In the genomic region with DNA sequence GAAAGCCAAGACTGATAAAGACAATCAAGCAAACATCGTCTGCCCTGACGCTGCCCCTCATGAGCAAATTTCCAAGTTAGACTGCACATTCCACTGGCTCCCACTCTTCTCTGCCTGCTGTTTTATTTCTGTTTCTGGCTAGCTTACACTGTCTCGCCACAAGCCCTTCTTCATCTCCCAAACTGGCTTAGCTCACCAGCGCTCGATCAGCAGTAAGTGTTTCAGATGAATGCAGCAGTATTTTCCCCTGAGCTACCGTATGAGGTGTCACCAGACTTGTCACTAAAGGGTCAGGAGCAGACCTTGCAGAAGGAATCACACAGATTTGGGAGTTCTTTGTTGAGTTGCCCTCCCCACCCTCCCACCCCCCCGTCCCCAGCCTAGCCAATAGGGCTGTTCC, we compare ENCODE assay signal across 23 mouse cellular contexts.
"Had no signal": no experiment of that assay in that cellular context is flagged by ENCODE, and none has a peak within 500 bp of the region (broad histone marks: within the 10 kb centered on the region; RNA-seq: fewer than 3 reads in every experiment).

No protein-coding gene starts in this region.

- H3K4me3 ChIP-seq: layer of hippocampus, adult 2 months; limb, embryonic 10.5 days; limb, embryonic 13.5 days; liver, embryonic 12.5 days; liver, embryonic 15.5 days; midbrain, embryonic 12.5 days; midbrain, embryonic 15.5 days; neural tube, embryonic 12.5 days; neural tube, embryonic 15.5 days; stomach, embryonic 15.5 days had no signal

- ATAC-seq: intestine, embryonic 16.5 days; liver, embryonic 12.5 days; midbrain, embryonic 15.5 days had no signal

- H3K9ac ChIP-seq: limb, embryonic 13.5 days; liver, embryonic 12.5 days; liver, embryonic 15.5 days; midbrain, embryonic 12.5 days; midbrain, embryonic 15.5 days; neural tube, embryonic 12.5 days; neural tube, embryonic 15.5 days; stomach, embryonic 15.5 days had no signal

- H3K27me3 ChIP-seq: limb, embryonic 13.5 days; liver, embryonic 12.5 days; liver, embryonic 15.5 days; midbrain, embryonic 12.5 days; midbrain, embryonic 15.5 days; neural tube, embryonic 12.5 days; neural tube, embryonic 15.5 days; stomach, embryonic 15.5 days had no signal

- DNase-seq: kidney, adult 2 months; kidney, postnatal 25 days; layer of hippocampus, adult 9-11 months; liver; right cerebral cortex, adult 18-20 months; right cerebral cortex, postnatal 14 days; right cerebral cortex, postnatal 4 days; spleen, adult 18-20 months; thymus, adult 18-20 months; thymus, postnatal 36 days had no signal

- H3K4me2 ChIP-seq: limb, embryonic 13.5 days; liver, embryonic 12.5 days; liver, embryonic 15.5 days; midbrain, embryonic 12.5 days; midbrain, embryonic 15.5 days; neural tube, embryonic 12.5 days; neural tube, embryonic 15.5 days; stomach, embryonic 15.5 days had no signal

- H3K27ac ChIP-seq: kidney, postnatal 0 days; layer of hippocampus, adult 2 months; limb, embryonic 10.5 days; limb, embryonic 13.5 days; liver, embryonic 12.5 days; liver, embryonic 15.5 days; macrophage; midbrain, embryonic 12.5 days; midbrain, embryonic 15.5 days; neural tube, embryonic 12.5 days; neural tube, embryonic 15.5 days; stomach, embryonic 15.5 days had no signal

- H3K9me3 ChIP-seq: limb, embryonic 10.5 days; limb, embryonic 13.5 days; liver, embryonic 12.5 days; liver, embryonic 15.5 days; midbrain, embryonic 12.5 days; midbrain, embryonic 15.5 days; neural tube, embryonic 12.5 days; neural tube, embryonic 15.5 days; stomach, embryonic 15.5 days had no signal

- H3K4me1 ChIP-seq: liver, embryonic 12.5 days; liver, embryonic 15.5 days; midbrain, embryonic 12.5 days; midbrain, embryonic 15.5 days; neural tube, embryonic 12.5 days; neural tube, embryonic 15.5 days; stomach, embryonic 15.5 days had no signal

- H3K36me3 ChIP-seq: limb, embryonic 10.5 days; limb, embryonic 13.5 days; liver, embryonic 12.5 days; liver, embryonic 15.5 days; midbrain, embryonic 12.5 days; midbrain, embryonic 15.5 days; neural tube, embryonic 12.5 days; neural tube, embryonic 15.5 days; stomach, embryonic 15.5 days had no signal
